Mouse (Mus musculus): Measurements from ENCODE around the gene Sgms2. TPM values are rescaled to one million over a fixed set of nuclear protein-coding genes. Genes with fewer than 3 reads are reported as not detected.
A peak's percentile ranks its signal among the peaks of the same experiment; 100 is the strongest.

Sgms2 gene
- polyA plus RNA-seq, 1 experiment from 2014 or later, result 34.6 TPM

- Histone ChIP-seq H3K9me3 (ENCODE audit: control insufficient read depth, low read length) (no peaks in the 10 kb centered on the region), H3K27ac (replicated peaks; ENCODE audit: low read depth, low read length) (no peak overlapping the region), H3K9ac (ENCODE audit: low read depth, low read length) (no peak overlapping the region), H3K4me2 (ENCODE audit: low read depth, low read length) (no peak overlapping the region), H3K36me3 (ENCODE audit: control insufficient read depth, insufficient read depth, low read length) (no peaks in the 10 kb centered on the region), H3K4me1 (ENCODE audit: control insufficient read depth, insufficient read depth, low read length) (no peaks in the 10 kb centered on the region), H3K4me3 (ENCODE audit: low read depth, low read length) (no peak overlapping the region), H3K27me3 (replicated peaks; ENCODE audit: control insufficient read depth, insufficient read depth, low read length) (no peaks in the 10 kb centered on the region)
- WGBS, result 92% methylated on average over 2 of the region's 2 CpGs
- ATAC-seq (ENCODE audit: low read depth), result no peak
- no peak for DNase-seq (ENCODE audit: low spot score)
Observed at GRCm38 (mm10) chr3:131292349-131292748, 198.9 kb downstream of the Sgms2 start.

- H3K4me3 ChIP-seq (ENCODE audit: low read depth, low read length), result no peak overlapping the region
- H3K27ac ChIP-seq (replicated peaks; ENCODE audit: low read depth, low read length), result no peak overlapping the region
- H3K27me3 ChIP-seq (replicated peaks; ENCODE audit: control insufficient read depth, insufficient read depth, low read length), result no peaks in the 10 kb centered on the region
- no peaks in the 10 kb centered on the region for H3K36me3 ChIP-seq (ENCODE audit: control insufficient read depth, insufficient read depth, low read length)
- H3K9ac ChIP-seq (ENCODE audit: low read depth, low read length), result no peak overlapping the region
- DNase-seq (ENCODE audit: low spot score), result no peak
- no peaks in the 10 kb centered on the region for H3K4me1 ChIP-seq (ENCODE audit: control insufficient read depth, insufficient read depth, low read length)
- no peak overlapping the region for H3K4me2 ChIP-seq (ENCODE audit: low read depth, low read length)
- H3K9me3 ChIP-seq (ENCODE audit: control insufficient read depth, low read length), result no peaks in the 10 kb centered on the region
- 89% methylated on average over 4 of the region's 4 CpGs for WGBS
- no peak for ATAC-seq (ENCODE audit: low read depth)
Observed at GRCm38 (mm10) chr3:131291890-131292289, 199.3 kb downstream of the Sgms2 start.

GRCm38 (mm10) chr3:131274151-131274550 lies 217.1 kb downstream of the Sgms2 start:
- ATAC-seq (ENCODE audit: low read depth) (no peak), DNase-seq (ENCODE audit: low spot score) (no peak)
- no peaks in the 10 kb centered on the region for H3K36me3 ChIP-seq (ENCODE audit: control insufficient read depth, insufficient read depth, low read length)
- no peak overlapping the region for H3K9ac ChIP-seq (ENCODE audit: low read depth, low read length)
- 82% methylated on average over 4 of the region's 4 CpGs for WGBS
- H3K9me3 ChIP-seq (ENCODE audit: control insufficient read depth, low read length), result no peaks in the 10 kb centered on the region
- H3K27ac ChIP-seq (replicated peaks; ENCODE audit: low read depth, low read length), result no peak overlapping the region
- H3K4me3 ChIP-seq (ENCODE audit: low read depth, low read length), result no peak overlapping the region
- H3K27me3 ChIP-seq (replicated peaks; ENCODE audit: control insufficient read depth, insufficient read depth, low read length), result no peaks in the 10 kb centered on the region
- peaks cover 12% of the 10 kb centered on the region; the same call in 1 of the 2 replicates for H3K4me1 ChIP-seq (ENCODE audit: control insufficient read depth, insufficient read depth, low read length)
- no peak overlapping the region for H3K4me2 ChIP-seq (ENCODE audit: low read depth, low read length)

GRCm38 (mm10) chr3:131272374-131273100 lies 218.7 kb downstream of the Sgms2 start:
- 0 out of 2 replicates have a peak, but pooled peaks cover under 1% of the 10 kb centered on the region for H3K36me3 ChIP-seq (ENCODE audit: control insufficient read depth, insufficient read depth, low read length)
- WGBS, result 25% methylated on average over 10 of the region's 10 CpGs
- H3K4me1 ChIP-seq (ENCODE audit: control insufficient read depth, insufficient read depth, low read length), result peaks cover 12% of the 10 kb centered on the region; the same call in 1 of the 2 replicates
- peak overlapping the region; percentile 86 for H3K4me3 ChIP-seq (ENCODE audit: low read depth, low read length)
- H3K9ac ChIP-seq (ENCODE audit: low read depth, low read length), result peak overlapping the region; percentile 75
- no peaks in the 10 kb centered on the region for H3K9me3 ChIP-seq (ENCODE audit: control insufficient read depth, low read length)
- H3K4me2 ChIP-seq (ENCODE audit: low read depth, low read length), result peak overlapping the region; percentile 62
- H3K27ac ChIP-seq (replicated peaks; ENCODE audit: low read depth, low read length), result peak overlapping the region; percentile 81
- ATAC-seq (ENCODE audit: low read depth), result no peak
- H3K27me3 ChIP-seq (replicated peaks; ENCODE audit: control insufficient read depth, insufficient read depth, low read length), result no peaks in the 10 kb centered on the region
- DNase-seq (ENCODE audit: low spot score), result no peak

- H3K4me1 ChIP-seq (ENCODE audit: control insufficient read depth, insufficient read depth, low read length), result peaks cover 12% of the 10 kb centered on the region; the same call in 1 of the 2 replicates
- WGBS, result under 1% methylated on average over 39 of the region's 54 CpGs
- peaks cover 5% of the 10 kb centered on the region; the same call in 1 of the 2 replicates for H3K36me3 ChIP-seq (ENCODE audit: control insufficient read depth, insufficient read depth, low read length)
- H3K9me3 ChIP-seq (ENCODE audit: control insufficient read depth, low read length), result no peaks in the 10 kb centered on the region
- ATAC-seq (ENCODE audit: low read depth) (peak; percentile 95), DNase-seq (ENCODE audit: low spot score) (peak; percentile 92)
- H3K9ac ChIP-seq (ENCODE audit: low read depth, low read length), result peak within 1 kb of the TSS; percentile 75
- peak within 1 kb of the TSS; percentile 81 for H3K27ac ChIP-seq (replicated peaks; ENCODE audit: low read depth, low read length)
- H3K4me3 ChIP-seq (ENCODE audit: low read depth, low read length), result peak within 1 kb of the TSS; percentile 86
- H3K27me3 ChIP-seq (replicated peaks; ENCODE audit: control insufficient read depth, insufficient read depth, low read length), result no peaks in the 10 kb centered on the region
- H3K4me2 ChIP-seq (ENCODE audit: low read depth, low read length), result peak within 1 kb of the TSS; percentile 62
Observed at GRCm38 (mm10) chr3:131271559-131272373, 219.4 kb downstream of the Sgms2 start, which contains the start of gene Hadh. Gene Hadh (minus strand): TSS chr3:131272101.

- peak; percentile 31 for DNase-seq (ENCODE audit: low spot score)
- ATAC-seq (ENCODE audit: low read depth), result peak; percentile 21; the same call in 1 of the 2 replicates
- no peaks in the 10 kb centered on the region for H3K27me3 ChIP-seq (replicated peaks; ENCODE audit: control insufficient read depth, insufficient read depth, low read length)
- H3K9me3 ChIP-seq (ENCODE audit: control insufficient read depth, low read length), result no peaks in the 10 kb centered on the region
- peak overlapping the region; percentile 81; the same call in 1 of the 2 replicates for H3K27ac ChIP-seq (replicated peaks; ENCODE audit: low read depth, low read length)
- WGBS, result 7% methylated on average over 8 of the region's 8 CpGs
- peaks cover 12% of the 10 kb centered on the region; the same call in 1 of the 2 replicates for H3K4me1 ChIP-seq (ENCODE audit: control insufficient read depth, insufficient read depth, low read length)
- H3K9ac ChIP-seq (ENCODE audit: low read depth, low read length), result peak overlapping the region; percentile 75
- peak overlapping the region; percentile 86 for H3K4me3 ChIP-seq (ENCODE audit: low read depth, low read length)
- H3K4me2 ChIP-seq (ENCODE audit: low read depth, low read length), result peak overlapping the region; percentile 62
- H3K36me3 ChIP-seq (ENCODE audit: control insufficient read depth, insufficient read depth, low read length), result peaks cover 5% of the 10 kb centered on the region; the same call in 1 of the 2 replicates
Observed at GRCm38 (mm10) chr3:131271157-131271556, 220.1 kb downstream of the Sgms2 start.

- Histone ChIP-seq H3K4me1 (ENCODE audit: control insufficient read depth, insufficient read depth, low read length) (peaks cover 12% of the 10 kb centered on the region; the same call in 1 of the 2 replicates), H3K27me3 (replicated peaks; ENCODE audit: control insufficient read depth, insufficient read depth, low read length) (no peaks in the 10 kb centered on the region), H3K27ac (replicated peaks; ENCODE audit: low read depth, low read length) (no peak overlapping the region), H3K36me3 (ENCODE audit: control insufficient read depth, insufficient read depth, low read length) (peaks cover 5% of the 10 kb centered on the region; the same call in 1 of the 2 replicates), H3K4me2 (ENCODE audit: low read depth, low read length) (peak overlapping the region; percentile 62), H3K9ac (ENCODE audit: low read depth, low read length) (no peak overlapping the region; the same call in 1 of the 2 replicates), H3K9me3 (ENCODE audit: control insufficient read depth, low read length) (no peaks in the 10 kb centered on the region), H3K4me3 (ENCODE audit: low read depth, low read length) (peak overlapping the region; percentile 86)
- no peak for DNase-seq (ENCODE audit: low spot score)
- 45% methylated on average over 6 of the region's 6 CpGs for WGBS
- ATAC-seq (ENCODE audit: low read depth), result no peak
Observed at GRCm38 (mm10) chr3:131270381-131270780, 220.8 kb downstream of the Sgms2 start.
